Mouse (Mus musculus) lung, adult 2 months (tissue): ENCODE results near the gene Klk5. TPM values are rescaled to one million over a fixed set of nuclear protein-coding genes. Genes with fewer than 3 reads are reported as not detected.

Source experiments
- DNase-seq: peaks from one replicate; pipeline ENCODE4 v3.0.0; 2022
- H3K4me1 ChIP-seq: fragments of 200-500 bp; 2 replicates; pipeline ENCODE4 v1.6.1; 2011; ENCODE audit warnings: low read length; ENCODE audit not compliant: control insufficient read depth, insufficient read depth
- H3K4me3 ChIP-seq: fragments of 200-500 bp; replicated peaks from 2 replicates; pipeline ENCODE3; 2011; ENCODE audit warnings: low read depth, mild to moderate bottlenecking, control low read depth, low read length; ENCODE audit errors: extremely low read depth
- CTCF ChIP-seq: fragments of 200-500 bp; IDR thresholded peaks from 2 replicates; pipeline ENCODE4 v1.5.1; 2011; ENCODE audit warnings: mild to moderate bottlenecking, low read length, control low read depth; ENCODE audit not compliant: insufficient read depth
- POLR2A ChIP-seq: fragments of 200-500 bp; IDR thresholded peaks from 2 replicates; pipeline ENCODE4 v1.6.1; 2011; ENCODE audit warnings: low read depth, mild to moderate bottlenecking, control low read depth, low read length, borderline replicate concordance; ENCODE audit errors: extremely low read depth
- WGBS: fragments of 180-500 bp; shearing (Covaris S2); methylation state at CpG from one replicate; pipeline ENCODE4 v1.1.7; 2018; 5-methylcytosine and 5-hydroxymethylcytosine counted together
- polyA plus RNA-seq: library from polyadenylated mRNA; depleted of rRNA; stranded (reverse); fragments of >200 nt; gene quantifications from 2 replicates; pipeline ENCODE4 v1.2.3, GENCODE M21; 2012

Klk5 gene
- polyA plus RNA-seq, 1 experiment = 2.7 TPM

DNA sequence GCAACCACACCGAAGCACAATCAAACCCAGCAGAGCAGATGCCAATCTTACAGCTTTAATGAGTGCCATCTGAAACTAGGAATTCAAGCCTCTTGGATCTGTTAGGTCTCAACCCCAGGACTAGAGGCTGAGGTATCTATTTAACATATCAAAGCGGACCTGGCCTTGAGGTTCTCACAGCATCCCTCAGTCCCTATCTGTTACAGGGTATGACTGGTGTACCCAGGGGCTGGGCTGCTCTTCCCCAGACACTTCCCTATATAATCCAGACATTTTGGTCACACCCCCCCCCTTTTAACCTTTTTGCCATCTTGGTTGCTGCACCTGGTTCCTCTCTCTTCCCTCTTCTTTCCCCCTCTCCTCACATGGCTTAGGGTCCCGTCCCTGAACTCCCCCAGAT lies 31.9 kb downstream of the Klk5 start:
- no peaks in the 10 kb centered on the region for H3K4me1 ChIP-seq
- WGBS = 80% methylated on average over 3 of the region's 3 CpGs
- no peak overlapping the region for H3K4me3 ChIP-seq
- DNase-seq = no peak
- TF ChIP-seq POLR2A = no peak
- TF ChIP-seq CTCF = no peak

DNA sequence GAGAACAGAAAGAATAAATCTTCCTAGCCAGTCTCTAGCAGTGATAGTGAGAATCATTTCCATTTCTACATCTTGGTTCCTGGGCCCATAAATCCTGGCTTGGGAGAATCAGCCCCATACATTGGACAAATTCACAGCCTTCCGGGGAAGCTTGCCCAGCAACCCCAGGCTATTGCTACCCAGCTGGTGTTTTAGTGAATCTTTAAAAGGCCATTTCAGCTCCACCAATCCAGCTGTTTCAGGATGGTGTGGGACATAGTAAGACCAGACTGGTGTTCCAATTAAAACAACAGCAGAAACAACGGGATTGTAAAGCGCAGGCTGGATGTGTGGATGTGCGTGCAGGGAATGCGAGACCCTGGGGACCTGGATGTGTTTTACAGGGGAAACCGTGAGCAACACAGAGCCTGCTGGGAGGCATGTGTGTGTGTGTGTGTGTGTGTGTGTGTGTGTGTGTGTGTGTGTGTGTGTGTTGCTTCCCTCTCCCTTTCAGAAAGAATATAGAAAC lies 33.2 kb downstream of the Klk5 start:
- H3K4me1 ChIP-seq = no peaks in the 10 kb centered on the region
- no peak overlapping the region for H3K4me3 ChIP-seq
- 85% methylated on average over 6 of the region's 6 CpGs for WGBS
- TF ChIP-seq POLR2A = no peak
- TF ChIP-seq CTCF = no peak
- DNase-seq = no peak

DNA sequence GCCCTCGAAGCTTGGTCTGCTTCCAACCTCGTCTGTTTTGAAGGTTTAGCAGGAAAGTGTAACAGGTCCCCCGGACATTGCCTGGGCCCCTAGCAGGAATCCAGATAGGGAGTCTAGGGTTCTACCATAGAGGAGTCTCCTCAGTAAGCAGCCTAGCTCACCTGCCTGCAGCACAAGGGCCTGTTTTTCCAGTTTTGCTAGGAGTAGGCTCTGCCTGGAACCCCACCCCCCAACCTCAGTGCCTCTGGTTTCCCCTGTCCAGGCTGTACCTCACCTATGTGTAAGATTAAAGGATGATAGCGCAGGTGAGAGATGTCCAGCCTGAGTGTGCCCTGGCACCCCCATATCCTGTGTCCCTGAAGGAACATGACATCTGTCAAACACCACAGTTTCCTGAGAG lies 34.7 kb downstream of the Klk5 start:
- WGBS = 59% methylated on average over 4 of the region's 4 CpGs
- Histone ChIP-seq H3K4me3 (no peak overlapping the region), H3K4me1 (no peaks in the 10 kb centered on the region)
- TF ChIP-seq POLR2A = no peak
- no peak for TF ChIP-seq CTCF
- DNase-seq = no peak

DNA sequence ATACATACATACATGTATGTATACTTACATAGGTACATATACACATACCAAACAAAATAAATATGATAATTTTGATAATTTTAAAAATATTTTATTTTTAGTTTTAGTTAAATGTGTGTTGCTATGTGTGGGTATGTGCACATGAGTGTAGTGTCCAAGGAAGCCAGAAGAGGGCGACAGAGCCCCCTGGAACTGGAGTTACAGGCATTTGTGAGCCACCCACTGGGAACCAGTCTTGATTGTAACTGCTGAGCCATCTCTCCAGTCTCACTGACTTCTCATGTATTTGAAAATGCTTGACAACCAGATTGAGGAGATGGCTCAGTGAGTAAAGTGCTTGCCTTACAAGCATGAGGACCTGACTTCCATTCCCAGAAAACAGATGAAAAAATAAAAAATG lies 36.5 kb downstream of the Klk5 start:
- DNase-seq = no peak
- WGBS = 48% methylated on average over 1 of the region's 1 CpGs
- no peak overlapping the region for H3K4me3 ChIP-seq
- no peaks in the 10 kb centered on the region for H3K4me1 ChIP-seq
- TF ChIP-seq CTCF (no peak), POLR2A (no peak)

DNA sequence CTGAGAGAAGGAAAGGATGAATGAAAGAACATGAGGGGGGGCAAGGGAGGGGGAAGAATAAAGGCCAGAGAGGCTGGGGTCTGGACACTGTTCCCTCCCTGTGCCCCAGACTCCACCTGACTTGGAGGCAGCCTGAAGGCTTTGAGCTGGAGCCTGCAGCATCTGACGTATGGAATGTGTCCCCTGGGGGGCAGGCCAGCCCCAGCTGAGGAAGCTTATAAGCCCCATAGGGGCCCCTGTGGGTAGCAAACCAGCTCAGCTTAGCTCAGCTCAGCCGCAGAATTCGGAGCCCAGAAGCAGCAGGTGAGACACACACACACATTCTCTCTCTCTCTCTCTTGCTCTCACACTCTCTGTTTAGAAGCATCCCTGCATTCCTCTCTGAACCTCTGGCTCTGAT lies 39.1 kb downstream of the Klk5 start, which contains the start of gene Klk4:
Klk4 (plus strand) TSS at position 249 of the 400 bp plus-strand sequence.
- Histone ChIP-seq H3K4me3 (no peak within 1 kb of the TSS), H3K4me1 (no peaks in the 10 kb centered on the region)
- WGBS = 13% methylated on average over 3 of the region's 3 CpGs
- DNase-seq = no peak
- no peak for TF ChIP-seq POLR2A

DNA sequence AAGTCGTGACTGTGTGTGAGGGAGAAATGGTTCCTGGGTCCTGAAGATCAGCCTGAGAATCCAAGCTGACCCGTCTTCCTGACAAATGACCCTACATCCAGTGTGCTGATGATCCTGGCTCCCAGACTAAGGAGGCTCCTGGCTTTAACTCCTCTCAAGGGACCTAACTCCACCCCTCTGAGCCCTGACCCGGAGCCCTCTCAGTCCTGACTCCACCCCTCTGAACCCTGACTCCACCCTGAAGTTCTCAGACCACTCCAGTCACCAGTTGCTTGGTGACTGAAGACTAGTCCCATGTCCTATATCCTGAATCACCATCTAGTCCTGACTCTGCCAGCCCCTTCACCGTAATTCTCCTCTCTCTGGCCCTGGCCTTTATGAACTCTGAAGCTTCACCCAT lies 40.6 kb downstream of the Klk5 start:
- Histone ChIP-seq H3K4me3 (no peak overlapping the region), H3K4me1 (no peaks in the 10 kb centered on the region)
- TF ChIP-seq POLR2A = no peak
- no peak for TF ChIP-seq CTCF
- whole genome bisulfite sequencing = 18% methylated on average over 4 of the region's 4 CpGs
- no peak for DNase-seq

DNA sequence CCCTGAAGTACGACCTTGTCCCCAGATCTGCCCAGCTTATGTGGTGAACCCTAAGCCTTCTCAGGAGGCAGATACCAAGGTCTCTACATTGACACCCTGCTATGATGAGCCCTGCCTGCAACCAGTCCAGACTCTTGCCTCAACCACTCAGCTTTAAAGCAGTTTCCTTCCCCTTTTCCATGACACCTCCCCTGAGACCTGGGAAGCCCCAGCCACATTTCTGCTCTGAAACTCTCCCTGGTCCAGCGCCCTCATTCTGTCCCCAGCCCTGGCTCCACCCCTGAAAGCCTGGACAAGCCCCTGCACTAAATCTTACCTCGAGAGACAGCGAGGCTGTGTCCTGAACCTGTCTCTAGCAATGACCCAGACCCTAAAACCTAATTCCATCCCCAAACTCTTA lies 41.0 kb downstream of the Klk5 start:
- WGBS = 19% methylated on average over 4 of the region's 4 CpGs
- DNase-seq = no peak
- Histone ChIP-seq H3K4me3 (no peak overlapping the region), H3K4me1 (no peaks in the 10 kb centered on the region)
- TF ChIP-seq CTCF (no peak), POLR2A (no peak)

DNA sequence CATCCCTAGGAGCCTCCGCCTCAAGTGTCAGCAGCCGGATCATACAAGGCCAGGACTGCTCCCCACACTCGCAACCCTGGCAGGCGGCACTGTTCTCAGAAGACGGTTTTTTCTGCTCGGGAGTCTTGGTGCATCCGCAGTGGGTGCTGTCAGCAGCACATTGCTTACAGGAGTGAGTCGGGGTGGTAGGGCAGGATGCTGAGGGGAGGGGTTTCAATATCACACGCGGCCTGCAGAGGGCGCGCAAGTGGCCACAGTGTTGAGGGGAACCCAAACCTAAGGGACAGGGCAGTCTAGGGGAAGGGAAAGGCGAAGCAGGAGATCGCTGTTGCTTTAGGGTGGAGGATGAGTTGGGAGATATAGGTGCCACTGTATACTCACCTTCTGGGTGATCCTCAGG lies 41.8 kb downstream of the Klk5 start:
- no peak for TF ChIP-seq POLR2A
- peak; percentile 48 for TF ChIP-seq CTCF
- H3K4me1 ChIP-seq = no peaks in the 10 kb centered on the region
- H3K4me3 ChIP-seq = no peak overlapping the region
- 9% methylated on average over 14 of the region's 14 CpGs for WGBS
- DNase-seq = peak; percentile 18

DNA sequence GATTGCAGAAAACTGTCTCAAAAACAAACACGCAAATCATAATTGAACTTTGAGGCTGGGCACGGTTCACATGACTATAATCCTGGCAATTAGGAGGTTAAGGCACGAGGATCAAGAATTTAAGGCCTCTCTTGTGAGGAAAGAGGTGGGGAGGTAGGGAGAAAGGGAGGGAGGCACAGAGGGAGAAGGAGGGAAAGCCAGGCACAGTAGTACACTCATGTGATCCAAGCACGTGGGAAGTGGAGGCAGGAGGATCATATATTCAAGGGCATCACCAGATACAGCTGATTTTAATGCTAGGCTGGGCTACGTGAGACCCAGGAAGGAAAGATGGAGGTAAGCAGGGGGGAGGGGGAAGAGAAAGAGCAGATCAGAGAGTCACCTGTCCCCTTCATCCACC lies 49.6 kb downstream of the Klk5 start:
- WGBS = 52% methylated on average over 5 of the region's 5 CpGs
- Histone ChIP-seq H3K4me3 (no peak overlapping the region), H3K4me1 (no peaks in the 10 kb centered on the region)
- TF ChIP-seq CTCF (no peak), POLR2A (no peak)
- DNase-seq = no peak

DNA sequence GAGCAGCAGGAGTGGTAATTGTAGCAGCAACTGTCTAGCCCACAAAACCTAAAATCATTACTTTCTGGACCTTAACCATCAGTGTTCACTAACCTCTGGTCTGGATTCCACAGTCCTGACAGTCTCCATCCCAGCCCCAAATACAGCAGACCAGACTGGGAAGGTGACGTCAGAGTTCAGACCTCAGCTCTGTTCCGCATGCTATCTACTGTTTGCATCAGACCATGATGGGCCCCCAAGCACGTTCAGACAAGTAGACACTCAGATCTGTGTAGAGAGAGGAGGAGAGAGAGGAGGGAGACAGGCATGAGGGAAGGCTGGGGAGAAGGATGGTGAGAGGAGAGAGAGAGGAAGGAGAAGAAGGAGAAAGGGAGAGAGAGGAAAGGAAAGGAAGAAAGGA lies 50.0 kb downstream of the Klk5 start:
- no peak for TF ChIP-seq CTCF
- no peak for TF ChIP-seq POLR2A
- no peak for DNase-seq

More for the DNA sequence above, 50.0 kb downstream of the Klk5 start:
- Histone ChIP-seq H3K4me1 (no peaks in the 10 kb centered on the region), H3K4me3 (no peak overlapping the region)
- WGBS = 39% methylated on average over 3 of the region's 3 CpGs
